Mouse (Mus musculus): Measurements from ENCODE around the gene Syp. TPM values are rescaled to one million over a fixed set of nuclear protein-coding genes. Genes with fewer than 3 reads are reported as not detected.

Syp gene
- under 1 TPM; 0.45 to 0.79 TPM for total RNA-seq (2021)

DNA sequence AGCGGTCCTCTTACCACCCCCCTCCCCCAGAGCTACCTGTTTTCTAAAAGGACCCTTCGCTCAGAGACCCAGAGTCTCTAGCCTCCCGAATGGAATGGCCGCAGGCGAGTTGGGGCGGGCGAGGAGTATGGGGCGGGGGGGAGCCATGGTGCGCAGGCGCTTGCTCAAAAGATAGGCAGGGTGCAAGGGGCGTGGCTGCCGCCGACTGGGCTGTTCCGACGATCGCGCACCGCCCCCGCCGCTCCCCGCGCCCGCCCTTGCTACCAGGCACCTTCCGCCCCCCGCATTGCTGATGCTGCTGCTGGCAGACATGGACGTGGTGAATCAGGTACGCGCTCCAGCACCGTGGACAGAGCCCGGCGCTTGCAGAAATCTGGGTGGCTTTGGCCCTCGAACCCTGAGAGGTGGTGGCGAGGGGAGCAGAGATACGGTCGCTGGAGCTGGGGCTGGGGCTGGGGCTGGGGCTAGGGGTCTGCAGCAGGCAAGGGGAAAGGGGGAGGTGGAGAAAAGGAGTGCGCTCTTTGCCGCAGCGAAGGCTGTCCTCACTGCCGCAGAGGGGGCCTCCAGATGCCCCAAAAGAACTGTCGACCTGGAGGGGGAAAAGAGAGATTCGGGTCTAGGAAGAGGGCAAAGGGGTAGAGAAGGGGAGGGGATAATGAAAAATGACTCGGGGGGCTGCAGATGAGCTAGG, at the start of gene Syp:
Gene Syp (plus strand): TSS at position 71 of the 691 bp plus-strand sequence.
- DNase-seq = peak; percentile 73

DNA sequence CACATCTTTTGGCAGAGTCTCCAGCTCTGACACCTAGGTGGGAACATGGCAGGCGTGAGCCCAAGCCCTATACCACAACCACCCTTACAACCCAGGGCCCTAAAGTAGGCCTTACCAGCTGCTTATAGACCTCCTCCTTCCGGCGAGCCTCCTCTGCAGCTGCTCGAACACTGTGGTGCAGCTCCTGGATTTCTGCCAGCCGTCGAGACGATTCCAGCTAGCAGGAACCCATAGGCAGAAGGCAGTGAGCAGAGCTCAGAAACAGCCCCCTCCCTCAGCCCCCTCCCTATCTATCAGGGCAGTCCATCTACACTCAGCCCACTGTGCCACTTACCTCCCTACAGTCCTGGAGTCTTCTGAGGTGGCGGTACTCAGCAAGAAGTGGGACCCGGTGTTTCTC, 42.9 kb upstream of the Syp start:
- no peak for DNase-seq

DNA sequence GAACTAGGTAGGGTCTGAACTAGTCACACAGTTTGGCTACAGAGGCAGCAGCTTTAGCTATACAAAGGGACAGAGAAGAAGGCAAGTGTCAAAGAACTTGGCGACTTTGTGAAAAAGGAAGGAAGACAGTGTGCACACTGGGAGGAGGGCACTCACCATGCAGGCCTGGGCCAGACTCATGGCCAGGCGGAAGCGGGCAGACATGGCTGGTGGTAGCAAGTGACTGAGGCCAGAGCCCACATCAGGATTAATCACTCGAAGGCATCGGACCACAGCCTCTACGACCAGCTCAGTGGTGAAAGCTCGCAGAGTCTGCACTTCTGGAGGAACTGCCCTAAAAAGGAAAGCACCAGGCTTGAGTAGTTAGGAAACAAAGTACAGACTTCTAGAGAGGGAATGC, 34.3 kb upstream of the Syp start:
- no peak for DNase-seq

DNA sequence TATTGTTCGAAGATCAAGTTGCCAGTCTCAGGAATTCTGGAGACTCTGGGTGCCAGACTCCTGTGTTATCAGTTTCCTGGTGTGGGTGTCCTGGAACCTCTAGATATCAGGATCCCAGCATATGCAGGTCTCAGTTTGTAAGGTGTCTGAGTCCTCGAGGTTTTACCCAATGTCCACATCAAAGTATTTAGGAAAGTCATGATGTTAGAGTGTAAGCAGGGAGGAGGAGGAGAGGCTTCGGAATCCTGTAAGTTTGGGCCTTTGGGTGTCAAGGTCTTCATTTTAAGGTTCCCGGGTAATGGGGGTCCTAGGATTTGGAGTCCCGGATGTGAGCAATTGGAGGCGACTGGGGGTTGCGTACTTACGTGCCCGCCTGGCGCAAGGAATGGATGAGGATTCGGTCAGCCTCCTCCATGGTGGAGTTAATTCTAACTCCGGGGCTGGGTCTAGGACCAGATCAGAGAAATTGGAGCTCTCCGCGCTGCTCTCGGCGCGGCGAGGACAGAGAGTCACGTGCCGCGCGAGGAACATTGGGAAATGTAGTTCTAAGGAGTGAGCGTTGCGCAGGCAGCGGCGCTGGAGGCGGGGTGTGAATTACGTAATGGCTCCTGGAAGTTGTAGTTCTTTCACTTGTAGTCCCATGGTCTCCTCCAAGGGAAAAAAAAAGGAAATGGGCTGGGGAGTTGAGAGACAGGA, 33.2 kb upstream of the Syp start, which contains the start of gene Ccdc22:
Gene Ccdc22 (minus strand): TSS at position 639 of the 696 bp plus-strand sequence.
- DNase-seq = peak; percentile 82

DNA sequence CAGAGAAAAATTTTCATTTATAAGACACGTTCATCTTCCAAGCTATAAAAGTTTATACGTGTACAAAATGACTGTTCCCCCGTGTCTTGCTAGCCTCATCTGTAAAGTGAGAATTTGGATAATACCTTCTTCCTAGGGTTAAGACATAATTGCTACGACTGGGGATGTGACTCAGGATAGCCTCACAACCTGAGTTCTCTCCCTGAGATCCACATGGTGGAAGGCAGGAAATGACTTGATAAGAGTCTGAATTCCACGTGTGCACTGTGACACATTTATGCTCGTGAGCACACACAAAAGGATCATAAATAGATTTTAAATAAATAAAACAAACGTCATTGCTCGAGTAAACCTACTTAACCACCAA, 32.7 kb upstream of the Syp start:
- no peak for DNase-seq

DNA sequence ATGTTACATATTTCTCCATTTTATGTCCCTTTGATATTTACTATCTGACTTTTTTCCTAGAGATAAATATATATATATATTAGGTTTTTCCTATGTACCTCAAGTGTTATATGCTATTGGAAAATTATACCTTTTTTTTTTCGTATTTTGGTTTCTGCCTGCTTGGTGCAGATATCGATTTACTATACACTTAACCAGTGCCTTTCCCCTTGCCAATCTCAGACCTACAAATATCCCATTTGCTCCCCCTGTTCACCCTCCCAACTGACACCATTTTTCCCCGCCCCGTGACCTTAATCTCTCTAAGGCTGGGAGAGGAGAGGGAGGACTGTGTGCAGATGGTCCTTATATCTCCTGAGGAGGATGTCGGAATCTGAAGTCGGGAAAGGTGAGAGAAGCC, 31.5 kb upstream of the Syp start, which contains the start of gene Cacna1f:
Gene Cacna1f (plus strand): TSS at position 301 of the 400 bp plus-strand sequence.
- no peak for DNase-seq

DNA sequence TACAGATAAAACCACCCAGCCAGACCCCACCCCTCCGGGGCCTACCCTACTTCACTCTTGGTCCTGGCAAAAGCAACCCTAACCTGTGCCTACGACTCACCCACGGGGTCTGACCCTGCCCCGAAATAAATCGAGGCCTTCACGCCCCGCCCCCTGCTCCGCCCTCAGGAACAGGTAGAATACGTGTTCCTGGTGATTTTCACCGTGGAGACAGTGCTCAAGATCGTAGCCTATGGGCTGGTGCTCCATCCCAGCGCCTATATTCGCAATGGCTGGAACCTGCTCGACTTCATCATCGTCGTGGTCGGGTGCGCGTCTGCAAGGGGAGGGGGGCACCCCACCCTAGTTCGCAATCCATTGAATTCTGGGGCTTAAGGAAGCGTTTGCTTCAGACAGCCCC, 28.2 kb upstream of the Syp start:
- no peak for DNase-seq

DNA sequence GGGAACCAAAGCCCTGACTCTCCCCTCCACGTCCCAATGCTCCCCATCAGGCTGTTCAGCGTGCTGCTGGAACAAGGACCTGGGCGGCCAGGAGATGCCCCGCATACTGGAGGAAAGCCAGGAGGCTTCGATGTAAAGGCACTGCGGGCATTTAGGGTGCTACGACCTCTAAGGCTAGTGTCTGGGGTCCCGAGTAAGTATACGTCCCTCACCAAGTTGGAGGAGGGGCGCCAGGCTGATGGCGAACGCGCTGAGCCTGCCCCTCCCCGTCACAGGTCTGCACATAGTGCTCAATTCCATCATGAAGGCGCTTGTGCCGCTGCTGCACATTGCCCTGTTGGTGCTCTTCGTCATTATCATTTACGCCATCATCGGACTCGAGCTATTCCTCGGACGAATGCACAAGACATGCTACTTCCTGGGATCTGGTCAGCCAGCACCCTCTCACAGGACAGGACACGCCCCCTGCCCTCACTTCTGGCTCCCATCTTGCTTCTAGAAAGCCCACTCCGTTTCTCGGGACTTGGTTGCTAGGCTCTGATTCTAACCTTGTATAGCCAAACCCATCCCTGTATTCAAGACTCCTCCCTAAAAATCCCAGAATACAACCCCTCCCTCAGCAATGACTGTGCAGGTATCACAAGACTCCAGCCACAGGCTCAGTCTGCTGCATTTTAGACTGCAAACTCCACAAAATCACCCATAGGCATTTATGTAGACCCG, 27.6 kb upstream of the Syp start:
- no peak for DNase-seq

DNA sequence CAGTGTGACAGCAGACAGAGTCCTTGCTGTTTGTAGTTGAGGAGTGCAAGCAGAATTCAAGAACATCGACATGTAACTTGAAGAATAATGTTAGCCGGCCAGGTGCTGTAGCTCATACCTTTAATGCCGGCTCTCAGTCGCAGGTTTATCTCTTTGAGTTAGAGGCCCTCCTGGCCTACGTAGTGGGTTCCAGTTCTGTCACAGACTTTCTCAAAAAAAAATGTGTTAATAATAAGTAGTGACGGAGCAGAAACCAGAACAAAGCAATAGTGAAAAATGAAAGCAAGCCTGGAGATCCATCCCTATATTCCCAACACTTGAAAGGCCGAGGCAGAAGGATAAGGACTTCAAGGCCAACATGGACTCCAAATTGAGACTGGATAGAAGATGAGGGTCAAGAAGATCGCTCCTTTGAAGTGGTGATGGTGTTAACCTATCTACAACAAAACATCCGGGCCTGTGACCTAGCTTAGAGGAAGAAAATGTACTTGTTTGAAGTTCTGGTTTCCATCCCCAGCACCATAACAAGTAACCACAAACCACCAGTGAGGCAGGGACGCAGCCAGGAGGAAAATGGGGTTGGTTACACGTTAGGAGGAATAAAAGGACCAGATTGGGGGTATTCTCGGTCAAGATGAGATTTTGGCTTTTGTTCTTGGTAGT, 20.3 kb upstream of the Syp start:
- no peak for DNase-seq

DNA sequence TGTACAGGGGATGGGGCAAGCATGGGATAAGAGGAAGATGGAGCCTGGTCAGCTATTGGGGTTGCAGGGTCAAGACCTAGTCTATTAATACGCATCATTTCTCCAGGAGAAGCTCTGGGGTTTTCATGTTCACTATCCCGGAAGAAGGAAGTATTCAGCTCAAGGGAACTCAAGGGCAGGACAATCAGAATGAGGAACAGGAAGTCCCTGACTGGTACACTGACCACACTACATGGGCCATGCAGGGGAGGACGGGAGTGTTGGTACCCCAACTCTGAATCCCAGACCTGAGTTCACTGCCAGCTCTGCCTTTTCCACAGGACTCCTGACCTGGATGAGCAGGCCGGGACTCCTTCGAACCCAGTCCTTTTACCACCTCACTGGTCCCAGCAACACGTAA, 5.7 kb upstream of the Syp start:
- DNase-seq = no peak

DNA sequence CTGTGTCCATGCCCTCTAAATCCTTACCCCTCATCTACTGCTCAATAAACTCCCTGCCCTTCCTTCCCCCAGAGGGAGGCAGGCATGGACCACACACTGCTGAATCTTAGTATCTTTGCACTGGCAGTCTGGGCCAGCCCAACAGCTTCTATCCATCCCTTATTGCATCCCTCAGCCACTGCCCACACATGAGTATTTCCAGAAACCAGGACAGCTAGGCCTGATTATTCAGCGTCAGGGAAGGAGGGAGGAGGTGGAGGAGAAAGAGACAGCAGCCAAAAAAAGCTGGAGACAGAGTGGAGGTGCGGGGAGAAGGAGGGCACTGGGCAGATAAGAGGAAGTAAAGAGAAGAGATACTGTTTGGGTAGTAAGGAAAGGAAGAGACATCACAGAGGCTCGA, 3.2 kb upstream of the Syp start:
- DNase-seq = no peak

DNA sequence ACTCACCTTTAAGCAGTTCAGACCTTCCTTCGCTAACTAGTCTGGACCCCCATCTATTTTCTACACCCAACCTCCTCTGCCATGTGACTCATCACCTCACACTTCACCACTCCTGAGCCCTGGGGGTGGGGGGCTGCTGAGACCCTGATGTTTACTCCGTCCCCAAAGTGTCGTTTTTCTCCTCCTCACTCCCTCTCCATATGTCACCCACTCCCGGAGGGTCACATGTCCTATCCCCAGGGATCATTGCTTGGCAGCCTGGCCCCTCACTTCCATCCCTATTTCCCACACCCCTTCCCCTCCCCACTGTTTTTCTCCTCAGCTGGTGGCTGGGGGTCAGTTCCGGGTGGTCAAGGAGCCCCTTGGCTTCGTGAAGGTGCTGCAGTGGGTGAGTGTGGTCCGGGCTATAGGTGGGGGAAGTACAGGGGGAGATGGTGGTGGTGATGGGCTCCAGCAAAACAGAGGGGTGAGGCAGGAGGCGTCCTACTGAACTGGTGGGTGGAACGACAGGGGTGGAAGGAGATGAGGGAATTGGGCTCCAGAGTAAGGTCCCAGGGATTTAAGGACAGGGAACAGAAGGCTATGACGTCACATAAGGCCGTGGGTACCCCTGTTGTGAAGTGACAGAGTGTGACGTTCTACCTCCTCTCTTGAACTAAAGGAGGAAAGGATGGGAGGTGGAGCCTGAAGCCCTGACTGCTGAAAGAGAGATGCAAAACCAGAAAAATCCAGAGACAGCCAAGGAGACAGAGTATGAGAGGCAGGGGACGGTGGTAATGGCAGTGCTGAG, 1.5 kb downstream of the Syp start:
- DNase-seq = no peak

DNA sequence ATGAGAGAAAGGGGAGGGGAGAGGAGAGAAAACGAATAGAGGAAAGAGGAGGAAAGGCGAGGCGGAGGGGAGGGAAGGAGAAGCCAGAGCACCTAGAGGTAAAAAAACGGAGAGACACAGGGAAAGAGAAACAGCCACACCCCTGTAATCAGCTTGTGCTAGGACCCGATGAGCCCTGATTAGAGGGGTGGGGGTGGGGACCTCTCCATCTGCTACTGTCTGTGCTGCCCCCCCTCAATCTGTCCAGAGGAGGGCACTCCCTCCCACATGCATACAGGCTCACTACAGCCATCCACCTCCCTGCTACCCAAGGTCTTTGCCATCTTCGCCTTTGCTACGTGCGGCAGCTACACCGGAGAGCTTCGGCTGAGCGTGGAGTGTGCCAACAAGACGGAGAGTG, 2.5 kb downstream of the Syp start:
- no peak for DNase-seq

DNA sequence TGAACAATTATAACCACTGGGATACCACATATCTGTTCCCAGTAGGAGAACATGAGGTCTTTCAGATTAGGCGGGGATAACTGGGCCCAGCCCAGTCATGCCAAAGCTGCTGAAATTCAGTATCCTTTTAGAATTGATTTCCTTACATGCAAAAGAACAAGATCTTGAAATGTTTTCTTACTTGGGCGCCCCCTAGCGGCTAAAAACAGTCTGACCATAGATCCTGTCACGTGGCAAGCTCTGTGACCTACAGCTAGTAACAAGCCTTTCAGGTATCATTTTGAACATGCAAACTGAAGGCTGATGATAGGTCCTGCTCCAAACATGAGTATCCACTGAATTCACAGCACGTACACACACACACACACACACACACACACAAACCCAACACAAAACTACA, 7.1 kb downstream of the Syp start:
- peak; percentile 80 for DNase-seq

DNA sequence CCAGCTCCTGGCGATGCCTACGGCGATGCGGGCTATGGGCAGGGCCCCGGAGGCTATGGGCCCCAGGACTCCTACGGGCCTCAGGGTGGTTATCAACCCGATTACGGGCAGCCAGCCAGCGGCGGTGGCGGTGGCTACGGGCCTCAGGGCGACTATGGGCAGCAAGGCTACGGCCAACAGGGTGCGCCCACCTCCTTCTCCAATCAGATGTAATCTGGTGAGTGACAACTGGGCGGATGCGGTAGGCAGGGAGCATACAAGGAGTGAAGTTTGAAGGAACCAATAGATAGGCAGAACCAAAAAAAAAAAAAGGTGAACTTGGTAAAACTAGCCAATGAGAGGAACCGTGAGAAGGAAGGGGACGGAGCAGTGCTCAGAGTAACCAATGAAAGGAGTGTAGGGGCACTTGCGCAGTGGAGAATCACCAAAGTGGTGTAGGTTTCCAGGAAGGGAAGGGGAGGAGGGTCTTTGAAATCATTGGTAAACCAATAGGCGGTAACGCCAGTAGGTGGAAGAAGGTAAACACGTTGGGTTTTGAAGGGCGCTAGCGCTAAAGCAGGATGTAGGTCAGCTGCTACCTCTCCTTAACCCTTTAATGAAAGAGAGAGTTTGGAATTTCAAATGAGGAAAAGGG, 10.5 kb downstream of the Syp start:
- DNase-seq = peak; percentile 78

DNA sequence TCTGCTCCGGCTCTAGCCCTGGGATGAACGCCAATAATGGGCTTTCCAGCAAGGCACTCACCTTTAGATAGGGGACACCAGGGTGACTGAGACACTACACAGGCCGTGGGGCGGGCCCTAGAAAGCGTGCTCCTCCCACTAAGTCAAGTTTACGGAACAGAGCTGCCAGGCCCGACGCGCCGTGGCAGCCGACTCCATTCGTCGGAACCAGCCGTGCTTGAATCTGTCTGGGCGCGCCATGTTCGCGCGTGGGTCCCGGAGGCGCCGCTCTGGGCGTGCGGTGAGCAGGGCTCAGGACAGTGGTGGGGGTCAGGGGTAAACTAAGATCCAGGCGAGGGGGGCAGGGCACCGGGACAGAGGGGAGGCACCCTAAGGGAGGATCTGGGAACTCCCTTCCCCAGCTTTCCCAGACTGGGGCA, 19.0 kb downstream of the Syp start, which contains the start of gene Prickle3:
Gene Prickle3 (plus strand): TSS at position 40 of the 419 bp plus-strand sequence.
- peak; percentile 72 for DNase-seq

DNA sequence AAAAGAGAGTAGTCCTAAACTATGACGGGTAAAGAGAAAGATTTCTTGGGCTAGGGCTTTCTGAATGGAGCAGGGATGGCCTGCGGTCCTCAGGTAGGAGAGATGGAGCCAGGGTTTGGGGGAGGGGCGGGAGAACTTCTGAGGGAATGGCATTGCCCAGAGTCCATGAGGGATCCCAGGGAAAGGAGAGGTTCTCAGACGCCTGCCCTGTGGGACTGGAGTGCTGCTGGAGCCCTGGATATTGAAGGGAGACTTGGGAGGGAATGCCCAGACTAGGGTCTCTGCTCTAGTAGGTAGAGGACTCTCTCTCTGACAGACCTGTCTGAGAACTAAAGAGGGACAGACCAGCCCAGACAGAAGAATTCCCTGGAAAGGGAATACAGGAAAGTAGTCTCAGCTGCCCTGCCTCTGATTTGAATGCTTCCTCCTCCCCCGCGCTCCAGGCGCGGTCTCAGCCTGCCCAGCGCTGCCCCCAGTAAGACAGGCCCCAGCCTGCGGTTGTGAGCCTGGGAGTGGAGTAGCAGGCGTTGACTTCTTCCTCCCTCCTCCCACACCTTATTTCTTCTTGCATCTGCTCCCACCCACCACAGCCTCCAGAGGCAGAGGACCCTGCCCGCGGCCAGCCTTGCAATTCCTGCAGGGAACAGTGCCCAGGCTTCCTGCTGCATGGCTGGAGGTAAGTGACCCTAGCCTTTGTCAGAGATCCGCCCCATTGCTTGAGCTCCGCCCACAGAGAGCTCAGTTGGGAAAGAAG, 19.9 kb downstream of the Syp start:
- DNase-seq = peak; percentile 53

DNA sequence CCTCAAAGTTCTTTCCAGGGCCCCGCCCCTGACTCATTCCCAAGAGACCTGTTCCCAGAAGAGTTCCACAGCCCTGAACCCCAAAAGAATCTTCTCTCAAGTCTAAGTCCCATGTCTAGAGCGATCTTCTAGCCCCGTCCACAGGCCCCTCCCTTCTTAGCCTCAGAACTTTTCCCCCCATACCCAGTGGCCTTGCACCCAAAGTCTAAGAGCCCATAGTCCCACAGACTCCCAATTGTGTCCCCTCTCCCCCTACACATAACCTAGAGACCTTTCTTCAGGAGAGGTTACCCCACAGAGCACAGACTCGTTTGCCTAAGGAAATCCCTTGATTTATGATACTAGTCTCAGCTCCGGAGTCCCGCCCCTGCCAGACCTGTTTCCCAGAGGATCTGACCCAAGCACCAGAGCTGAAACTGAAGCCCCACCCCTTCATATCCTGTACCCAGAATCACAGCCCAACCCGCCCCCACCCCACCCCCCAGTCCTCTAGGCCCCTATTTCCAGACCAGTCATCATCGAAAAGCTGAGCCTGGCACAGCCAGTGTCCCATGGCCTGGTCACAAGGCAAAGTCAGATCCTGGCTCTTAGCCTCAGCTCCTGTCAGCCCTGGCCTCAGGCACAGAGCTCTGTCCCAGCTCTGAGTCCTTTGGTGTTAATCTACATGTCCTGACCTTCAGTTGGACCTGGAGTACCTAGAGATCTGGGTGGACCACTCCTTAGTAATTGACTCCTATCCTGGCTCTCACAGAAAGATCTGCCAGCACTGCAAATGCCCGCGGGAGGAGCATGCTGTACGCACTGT, 20.7 kb downstream of the Syp start:
- peak; percentile 29 for DNase-seq

DNA sequence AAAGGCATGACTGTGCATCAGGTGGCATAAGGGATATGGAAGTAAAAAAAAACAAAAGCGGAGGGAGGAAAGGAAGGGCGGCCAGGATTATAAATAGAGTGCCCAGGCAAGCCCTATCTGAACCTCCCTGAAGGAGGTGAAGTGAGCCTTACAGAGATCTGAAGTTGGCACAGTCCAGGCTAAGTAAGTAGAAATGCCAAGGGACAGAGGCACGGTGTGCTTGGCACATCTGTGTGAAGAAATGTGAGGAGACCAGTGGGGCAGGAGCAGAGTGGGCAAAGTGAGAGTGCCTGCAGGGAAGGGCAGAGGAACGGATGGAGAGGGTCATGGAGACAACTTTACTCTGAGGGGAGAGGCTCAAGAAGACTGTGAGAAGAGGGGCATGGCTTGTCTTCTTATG, 22.8 kb downstream of the Syp start:
- no peak for DNase-seq

DNA sequence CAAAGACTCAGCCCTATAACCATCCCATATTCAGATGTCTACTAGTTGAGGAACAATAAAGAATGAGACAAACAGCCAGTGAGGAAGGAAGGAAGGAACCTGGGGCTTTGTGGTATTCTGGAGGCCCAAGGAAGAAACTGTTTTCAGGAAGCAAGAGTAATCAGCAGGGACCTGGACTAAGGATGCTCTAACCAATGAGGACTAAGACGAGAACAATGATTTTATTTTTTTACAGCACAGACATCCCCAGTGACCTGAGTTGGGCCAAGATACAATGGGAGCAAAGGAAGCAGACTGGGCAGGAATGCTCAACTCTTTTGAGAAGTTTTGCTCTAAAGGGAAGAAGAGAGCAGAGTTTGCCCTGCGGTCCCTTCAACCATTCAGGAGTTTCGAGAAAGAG, 24.7 kb downstream of the Syp start:
- no peak for DNase-seq

Measured in heart, postnatal 4 days (tissue).